Mouse (Mus musculus): Measurements from ENCODE around the gene Elmod3. TPM values are rescaled to one million over a fixed set of nuclear protein-coding genes. Genes with fewer than 3 reads are reported as not detected.
A peak's percentile ranks its signal among the peaks of the same experiment; 100 is the strongest.

Elmod3 gene
- polyA plus RNA-seq, 1 experiment from 2014 or later = 18.2 TPM

DNA sequence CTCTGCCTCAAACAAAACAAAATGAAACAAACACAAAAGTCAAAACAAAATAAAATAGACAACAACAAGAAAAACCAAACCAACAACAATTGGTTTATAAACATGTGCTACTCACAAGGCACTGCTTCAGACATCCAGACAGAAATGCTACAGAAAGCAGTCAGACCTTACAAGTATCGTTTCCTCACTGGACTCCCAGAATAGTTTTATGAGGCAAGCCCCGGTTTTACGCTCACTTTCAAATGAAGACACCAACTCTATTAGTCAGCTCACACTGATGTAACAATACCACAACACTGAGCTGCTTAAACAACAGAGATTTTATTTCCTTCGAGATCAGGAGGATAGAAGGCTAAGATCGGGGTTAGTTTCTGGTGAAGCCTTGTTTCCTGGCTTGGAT, 75.9 kb downstream of the Elmod3 start:
- WGBS = 52% methylated on average over 5 of the region's 5 CpGs
- Histone ChIP-seq H3K9me3 (no peaks in the 10 kb centered on the region), H3K4me2 (no peak overlapping the region), H3K4me3 (no peak overlapping the region), H3K27ac (no peak overlapping the region), H3K4me1 (peaks cover 17% of the 10 kb centered on the region), H3K27me3 (no peaks in the 10 kb centered on the region), H3K36me3 (no peaks in the 10 kb centered on the region), H3K9ac (no peak overlapping the region)
- ATAC-seq (ENCODE audit: insufficient number of reproducible peaks, low FRiP score, low TSS enrichment, low read depth) = no peak

DNA sequence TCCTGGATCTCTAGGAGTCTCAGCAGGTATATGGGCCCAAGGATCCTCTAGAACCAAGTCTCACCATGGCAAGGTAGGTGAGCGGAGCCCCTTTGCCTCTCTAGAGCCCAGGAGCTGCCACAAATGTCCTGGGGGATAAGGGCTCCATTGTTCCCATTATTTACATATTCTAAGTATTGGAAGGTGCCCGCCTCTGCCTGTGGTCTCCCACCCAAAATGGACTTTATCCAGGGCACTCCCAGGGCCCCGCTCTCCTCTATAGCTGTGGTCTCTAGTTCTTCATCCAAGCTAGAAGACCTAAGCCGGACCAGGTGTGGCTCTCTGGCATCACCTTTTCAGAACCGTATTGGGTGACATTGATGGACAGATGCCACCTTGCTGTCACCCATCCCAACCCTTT, 76.6 kb downstream of the Elmod3 start, which contains the start of gene Sh2d6:
Gene Sh2d6, minus strand, starts transcription at position 101 of the 400 bp plus-strand sequence.
- no peak within 1 kb of the TSS for H3K27ac ChIP-seq
- no peaks in the 10 kb centered on the region for H3K9me3 ChIP-seq
- H3K4me2 ChIP-seq = no peak within 1 kb of the TSS
- H3K36me3 ChIP-seq = no peaks in the 10 kb centered on the region
- H3K4me1 ChIP-seq = peaks cover 17% of the 10 kb centered on the region
- H3K9ac ChIP-seq = no peak within 1 kb of the TSS
- H3K27me3 ChIP-seq = no peaks in the 10 kb centered on the region
- WGBS = 91% methylated on average over 5 of the region's 5 CpGs
- no peak for ATAC-seq (ENCODE audit: insufficient number of reproducible peaks, low FRiP score, low TSS enrichment, low read depth)
- H3K4me3 ChIP-seq = no peak within 1 kb of the TSS

DNA sequence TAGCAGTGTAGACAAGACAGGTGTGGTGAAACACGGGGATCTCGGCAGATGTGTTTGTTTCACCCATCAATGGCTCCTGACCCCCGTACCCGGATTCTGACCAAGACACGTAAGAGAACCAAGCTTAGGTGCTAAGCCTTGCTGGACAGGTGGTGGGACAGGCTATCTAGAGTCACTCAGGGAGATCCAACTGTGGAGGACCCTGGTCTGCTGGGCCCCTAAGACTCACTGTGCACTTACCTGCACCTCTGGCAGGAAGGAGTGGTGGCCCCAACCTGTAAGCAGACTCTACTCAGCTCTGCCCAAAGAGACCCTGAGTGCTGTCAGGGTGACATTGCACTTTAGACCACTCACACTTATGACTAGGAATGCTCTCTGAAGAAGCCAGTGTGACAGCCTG, 77.3 kb downstream of the Elmod3 start:
- 90% methylated on average over 5 of the region's 5 CpGs for WGBS
- Histone ChIP-seq H3K9me3 (no peaks in the 10 kb centered on the region), H3K4me3 (no peak overlapping the region), H3K4me2 (no peak overlapping the region), H3K27ac (no peak overlapping the region), H3K9ac (no peak overlapping the region), H3K4me1 (peaks cover 17% of the 10 kb centered on the region), H3K36me3 (no peaks in the 10 kb centered on the region), H3K27me3 (no peaks in the 10 kb centered on the region)
- no peak for ATAC-seq (ENCODE audit: insufficient number of reproducible peaks, low FRiP score, low TSS enrichment, low read depth)

DNA sequence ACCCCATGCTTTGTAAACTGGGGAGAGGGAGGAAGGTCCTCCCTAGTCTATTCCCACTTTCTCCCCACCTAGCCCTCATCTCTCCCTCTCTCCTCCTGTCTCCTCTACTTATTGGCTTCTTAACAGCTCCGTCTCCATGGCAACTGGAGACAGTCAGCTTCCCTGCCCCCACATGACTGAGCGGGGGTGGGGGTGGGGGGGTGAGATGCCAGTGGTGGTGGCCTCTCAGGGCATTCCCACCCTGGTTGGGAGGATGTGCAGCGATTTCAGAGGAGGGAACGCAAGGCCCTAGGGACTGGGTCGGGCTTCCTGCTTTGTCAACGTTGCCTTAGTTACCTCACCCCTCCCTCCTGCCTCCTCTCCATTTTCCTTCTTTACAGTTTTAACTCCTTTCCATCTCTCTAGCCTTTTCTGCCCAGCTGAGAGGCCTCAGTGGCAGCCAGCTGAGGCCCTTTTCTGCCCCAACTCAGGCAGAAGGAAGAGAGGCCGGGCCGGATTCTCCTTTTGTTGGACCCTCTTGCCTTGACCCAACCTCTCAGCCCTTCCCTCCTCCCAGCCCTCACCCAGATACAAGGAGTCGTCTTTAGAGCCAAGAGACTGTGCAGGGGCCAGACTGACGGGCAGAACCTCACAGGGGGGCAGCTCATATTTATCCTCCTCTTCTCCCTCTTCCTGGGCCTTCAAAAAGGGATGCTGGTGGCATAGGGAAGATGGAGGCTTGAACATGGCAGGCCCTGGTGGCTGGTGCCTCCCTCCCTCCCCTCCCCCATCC, 78.1 kb downstream of the Elmod3 start:
- Histone ChIP-seq H3K36me3 (no peaks in the 10 kb centered on the region), H3K9ac (no peak overlapping the region), H3K27me3 (no peaks in the 10 kb centered on the region), H3K9me3 (no peaks in the 10 kb centered on the region), H3K4me1 (peaks cover 17% of the 10 kb centered on the region), H3K27ac (peak overlapping the region; percentile 75), H3K4me2 (peak overlapping the region; percentile 26; the same call in 1 of the 2 replicates), H3K4me3 (no peak overlapping the region)
- peak; percentile 27; the same call in 1 of the 2 replicates for ATAC-seq (ENCODE audit: insufficient number of reproducible peaks, low FRiP score, low TSS enrichment, low read depth)
- WGBS = 18% methylated on average over 10 of the region's 10 CpGs

DNA sequence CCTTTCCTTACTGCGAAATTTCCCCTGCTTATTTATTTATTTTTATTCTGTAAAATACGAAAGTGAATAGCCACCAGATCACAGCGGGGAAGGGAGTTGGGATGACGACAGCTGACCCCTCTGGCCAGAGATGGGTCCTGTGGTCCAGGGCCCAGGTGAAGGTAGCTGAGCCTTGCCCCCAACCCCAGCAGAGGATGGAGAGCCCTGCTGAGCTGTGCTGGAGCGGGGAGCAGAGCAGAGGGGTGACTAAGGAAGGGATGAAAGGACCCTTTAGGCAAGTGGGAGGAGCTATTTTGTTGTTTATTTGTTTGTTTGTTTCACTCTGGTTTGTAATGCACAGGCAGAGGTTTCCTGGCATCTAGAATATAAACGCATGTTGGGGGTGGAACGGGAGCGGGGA, 78.9 kb downstream of the Elmod3 start:
- no peak for ATAC-seq (ENCODE audit: insufficient number of reproducible peaks, low FRiP score, low TSS enrichment, low read depth)
- Histone ChIP-seq H3K4me2 (no peak overlapping the region), H3K4me1 (peaks cover 17% of the 10 kb centered on the region), H3K36me3 (no peaks in the 10 kb centered on the region), H3K9me3 (no peaks in the 10 kb centered on the region), H3K27ac (no peak overlapping the region), H3K27me3 (no peaks in the 10 kb centered on the region), H3K9ac (no peak overlapping the region), H3K4me3 (no peak overlapping the region)
- 40% methylated on average over 8 of the region's 8 CpGs for WGBS

DNA sequence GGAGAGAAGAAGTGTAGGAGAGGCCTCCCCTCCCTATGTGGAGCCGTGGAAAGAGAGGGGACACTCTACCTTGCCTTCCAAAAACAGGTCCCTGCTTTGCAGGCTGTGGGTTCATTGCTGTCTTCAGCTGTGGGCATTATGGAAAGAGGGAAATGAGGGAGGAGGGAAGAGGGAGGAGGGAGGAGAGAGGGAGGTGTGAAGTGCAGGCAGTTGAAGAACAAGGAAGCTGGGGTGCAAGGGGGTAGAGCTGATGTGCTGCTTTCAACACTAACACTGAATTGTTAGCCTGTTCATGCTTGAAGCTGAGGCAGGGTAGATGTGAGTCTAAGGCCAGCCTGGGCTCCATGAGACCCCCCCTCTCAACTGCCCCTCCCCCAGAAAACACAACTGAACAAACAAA, 79.4 kb downstream of the Elmod3 start:
- Histone ChIP-seq H3K4me2 (no peak overlapping the region), H3K4me3 (no peak overlapping the region), H3K9me3 (no peaks in the 10 kb centered on the region), H3K9ac (no peak overlapping the region), H3K27ac (no peak overlapping the region), H3K4me1 (peaks cover 20% of the 10 kb centered on the region), H3K27me3 (no peaks in the 10 kb centered on the region), H3K36me3 (no peaks in the 10 kb centered on the region)
- ATAC-seq (ENCODE audit: insufficient number of reproducible peaks, low FRiP score, low TSS enrichment, low read depth) = no peak
- 68% methylated on average over 1 of the region's 1 CpGs for whole genome bisulfite sequencing

Other genes with a start within 250 kb of the Elmod3 start
- gene Tmem150a, start 243.0 kb downstream of the Elmod3 start, polyA plus RNA-seq (2015; fragmentation: Nextera tagmentation; extraction: Ambion mirVana) = 12.6 and 13.8 TPM in 2 replicates
- 97.2 and 99.0 TPM in 2 replicates for gene Rnf181, start 231.5 kb downstream of the Elmod3 start, polyA plus RNA-seq (2015; fragmentation: Nextera tagmentation; extraction: Ambion mirVana)
- gene Vamp5, start 217.9 kb downstream of the Elmod3 start, polyA plus RNA-seq (2015; fragmentation: Nextera tagmentation; extraction: Ambion mirVana) = 20.5 and 22.2 TPM in 2 replicates
- 174 and 184 TPM in 2 replicates for gene Vamp8, start 207.7 kb downstream of the Elmod3 start, polyA plus RNA-seq (2015; fragmentation: Nextera tagmentation; extraction: Ambion mirVana)
- 48.0 and 52.6 TPM in 2 replicates for gene Ggcx, start 184.1 kb downstream of the Elmod3 start, polyA plus RNA-seq (2015; fragmentation: Nextera tagmentation; extraction: Ambion mirVana)
- gene Mat2a, start 158.9 kb downstream of the Elmod3 start, polyA plus RNA-seq (2015; fragmentation: Nextera tagmentation; extraction: Ambion mirVana) = 334 and 355 TPM in 2 replicates
- 0.17 and 0.36 TPM in 2 replicates for gene Sh2d6, start 76.7 kb downstream of the Elmod3 start, polyA plus RNA-seq (2015; fragmentation: Nextera tagmentation; extraction: Ambion mirVana)
- 123 and 127 TPM in 2 replicates for gene Capg, start 54.0 kb downstream of the Elmod3 start, polyA plus RNA-seq (2015; fragmentation: Nextera tagmentation; extraction: Ambion mirVana)
- gene Retsat, start 62 bp upstream of the Elmod3 start, polyA plus RNA-seq (2015; fragmentation: Nextera tagmentation; extraction: Ambion mirVana) = 16.3 and 17.3 TPM in 2 replicates
- 25.6 and 25.8 TPM in 2 replicates for gene Tgoln1, start 18.6 kb upstream of the Elmod3 start, polyA plus RNA-seq (2015; fragmentation: Nextera tagmentation; extraction: Ambion mirVana)
- 34.8 and 39.0 TPM in 2 replicates for gene Tcf7l1, start 190.8 kb upstream of the Elmod3 start, polyA plus RNA-seq (2015; fragmentation: Nextera tagmentation; extraction: Ambion mirVana)